Mouse (Mus musculus) forebrain, postnatal 0 days (tissue): ENCODE data around the gene Gsto2. TPM values are rescaled to one million over a fixed set of nuclear protein-coding genes. Genes with fewer than 3 reads are reported as not detected.
A peak's percentile ranks its signal among the peaks of the same experiment; 100 is the strongest.

Experiments
- ATAC-seq: fragments of 200-750 bp; cut with Nextera tagmentation; 2 replicates; pipeline ENCODE4 v1.8.0; 2017; ENCODE audit warnings: mild to moderate bottlenecking, moderate library complexity
- DNase-seq: peaks from one replicate; pipeline ENCODE4 v3.0.0-alpha.2; 2015
- H3K27ac ChIP-seq: fragments of 300-500 bp; sonication (generic); 2 replicates; pipeline ENCODE4 v1.5.1; 2014; ENCODE audit warnings: low read depth, mild to moderate bottlenecking, antibody characterized with exemption, low read length, moderate library complexity, mixed read lengths
- H3K27me3 ChIP-seq: fragments of 300-500 bp; sonication (generic); 2 replicates; pipeline ENCODE4 v1.6.1; 2014; ENCODE audit warnings: mild to moderate bottlenecking, low read length, mixed read lengths; ENCODE audit not compliant: insufficient read depth
- H3K36me3 ChIP-seq: fragments of 300-500 bp; sonication (generic); 2 replicates; pipeline ENCODE4 v1.6.1; 2014; ENCODE audit warnings: mild to moderate bottlenecking, moderate library complexity; ENCODE audit not compliant: insufficient read depth
- H3K4me1 ChIP-seq: fragments of 300-500 bp; sonication (generic); 2 replicates; pipeline ENCODE4 v1.6.1; 2014; ENCODE audit warnings: antibody characterized with exemption; ENCODE audit not compliant: insufficient read depth
- H3K4me2 ChIP-seq: fragments of 300-500 bp; sonication (generic); 2 replicates; pipeline ENCODE4 v1.6.1; 2014; ENCODE audit warnings: low read depth, mild to moderate bottlenecking, moderate library complexity
- H3K4me3 ChIP-seq: fragments of 300-500 bp; sonication (generic); 2 replicates; pipeline ENCODE4 v1.5.1; 2014; ENCODE audit warnings: low read depth, low read length, mixed read lengths
- H3K9ac ChIP-seq: fragments of 300-500 bp; sonication (generic); 2 replicates; pipeline ENCODE4 v1.6.1; 2014; ENCODE audit warnings: mild to moderate bottlenecking
- H3K9me3 ChIP-seq: fragments of 300-500 bp; sonication (generic); 2 replicates; pipeline ENCODE4 v1.6.1; 2016; ENCODE audit warnings: low read length
- CTCF ChIP-seq: sonication (generic); IDR thresholded peaks from 2 replicates; pipeline ENCODE4 v1.5.1; 2016; ENCODE audit warnings: antibody characterized with exemption, control low read depth, low read depth
- WGBS: fragments of 180-500 bp; shearing (Covaris S2); extraction: QIAGEN DNeasy Blood & Tissue Kit; methylation state at CpG from one replicate; pipeline ENCODE4 v1.1.7; 2014; 5-methylcytosine and 5-hydroxymethylcytosine counted together
- polyA plus RNA-seq: library from polyadenylated mRNA; unstranded; fragments of >200 nt; fragmentation: Nextera tagmentation; extraction: Ambion mirVana; gene quantifications from 2 replicates; pipeline ENCODE4 v1.2.1, GENCODE M21; 2015
- total RNA-seq: library from RNA; depleted of rRNA; stranded (reverse); fragments of >200 nt; gene quantifications from 2 replicates; pipeline ENCODE4 v1.2.3, GENCODE M21; 2014

Gsto2 gene
- total and polyA plus RNA-seq, 2 experiments from 2014 or later = 0.88 to 0.95 TPM

DNA sequence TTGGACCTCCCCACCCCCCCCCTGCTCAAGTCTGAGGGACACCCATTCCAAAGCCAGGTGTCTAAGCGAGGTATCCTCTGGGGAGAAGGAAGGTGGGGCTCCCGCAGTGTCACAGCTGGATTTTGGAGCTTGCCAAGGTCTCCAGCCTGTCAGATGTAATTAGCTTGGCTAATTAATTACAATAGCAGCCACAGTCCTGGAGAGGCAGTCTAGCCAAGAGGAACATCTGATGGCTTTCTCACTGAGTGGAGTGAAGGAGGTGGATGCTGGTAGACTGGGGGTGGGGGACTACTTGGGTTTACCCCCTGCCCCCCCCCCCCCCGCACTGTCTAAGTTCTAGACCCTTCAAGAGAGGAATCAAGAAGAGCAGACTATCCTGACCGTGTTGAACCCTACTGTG, 38.3 kb downstream of the Gsto2 start:
- no peak overlapping the region for H3K4me2 ChIP-seq
- H3K9me3 ChIP-seq = no peaks in the 10 kb centered on the region
- H3K27me3 ChIP-seq = no peaks in the 10 kb centered on the region
- H3K4me3 ChIP-seq = no peak overlapping the region
- H3K27ac ChIP-seq = no peak overlapping the region
- TF ChIP-seq CTCF = no peak
- no peak overlapping the region for H3K9ac ChIP-seq
- WGBS = 54% methylated on average over 4 of the region's 4 CpGs
- DNase-seq (no peak), ATAC-seq (peak; percentile 43)
- H3K36me3 ChIP-seq = no peaks in the 10 kb centered on the region
- H3K4me1 ChIP-seq = peaks cover 1% of the 10 kb centered on the region

- H3K4me3 ChIP-seq = no peak overlapping the region
- DNase-seq (no peak), ATAC-seq (no peak)
- H3K9ac ChIP-seq = no peak overlapping the region
- H3K27ac ChIP-seq = no peak overlapping the region
- no peak overlapping the region for H3K4me2 ChIP-seq
- peaks cover 5% of the 10 kb centered on the region for H3K4me1 ChIP-seq
- 72% methylated on average over 4 of the region's 4 CpGs for WGBS
- H3K36me3 ChIP-seq = no peaks in the 10 kb centered on the region
- H3K27me3 ChIP-seq = no peaks in the 10 kb centered on the region
- H3K9me3 ChIP-seq = no peaks in the 10 kb centered on the region
- no peak for TF ChIP-seq CTCF
These were observed 39.7 kb downstream of the Gsto2 start for GRCm38 (mm10) chr19:47905081-47905480.

DNA sequence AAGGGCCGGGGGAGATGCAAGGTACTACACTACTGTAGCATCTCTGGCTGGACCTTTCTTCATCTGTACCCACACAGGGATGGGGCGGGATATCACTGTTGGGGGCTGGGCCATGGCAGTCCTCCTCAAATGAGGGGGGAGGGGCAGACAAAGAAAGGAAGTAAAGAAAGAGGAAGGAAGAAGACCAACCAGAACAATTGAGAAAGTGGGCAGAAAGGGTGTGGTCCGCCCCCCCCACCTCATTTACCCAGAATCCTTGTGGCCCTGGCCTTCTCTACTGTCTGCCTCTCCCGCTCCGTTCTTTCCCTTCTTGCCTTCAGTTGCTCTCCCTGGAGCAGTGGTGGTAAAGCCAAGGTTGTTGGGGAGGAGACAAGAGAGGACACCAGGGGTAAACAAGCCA, 40.3 kb downstream of the Gsto2 start:
- WGBS = 92% methylated on average over 5 of the region's 5 CpGs
- DNase-seq (no peak), ATAC-seq (no peak)
- H3K9me3 ChIP-seq = no peaks in the 10 kb centered on the region
- H3K27ac ChIP-seq = no peak overlapping the region
- H3K4me1 ChIP-seq = peaks cover 8% of the 10 kb centered on the region
- H3K4me3 ChIP-seq = no peak overlapping the region
- H3K27me3 ChIP-seq = no peaks in the 10 kb centered on the region
- no peak overlapping the region for H3K4me2 ChIP-seq
- TF ChIP-seq CTCF = no peak
- no peaks in the 10 kb centered on the region for H3K36me3 ChIP-seq
- H3K9ac ChIP-seq = no peak overlapping the region

DNA sequence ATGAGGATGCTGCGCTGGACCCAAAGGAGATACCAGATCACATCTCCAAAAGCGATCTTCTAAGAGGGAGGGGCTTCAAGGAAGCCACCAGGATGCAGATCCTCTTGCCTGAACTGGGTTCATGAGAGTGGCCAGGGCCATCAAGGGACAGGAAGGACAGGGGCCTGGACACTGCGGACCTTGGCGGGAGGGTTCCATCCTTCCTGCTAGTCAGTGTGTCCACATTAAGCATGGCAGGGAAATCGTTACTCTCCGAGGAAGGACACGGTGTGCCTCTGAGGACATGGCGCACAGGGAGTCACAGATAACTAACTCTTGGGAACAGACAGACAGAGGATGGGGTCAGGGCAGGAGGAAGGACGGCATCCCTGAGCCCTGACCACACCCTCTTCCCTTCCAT, 42.3 kb downstream of the Gsto2 start:
- TF ChIP-seq CTCF = no peak
- ATAC-seq (no peak), DNase-seq (no peak)
- Histone ChIP-seq H3K9ac (no peak overlapping the region), H3K4me2 (no peak overlapping the region), H3K9me3 (no peaks in the 10 kb centered on the region), H3K36me3 (no peaks in the 10 kb centered on the region), H3K27ac (no peak overlapping the region), H3K27me3 (no peaks in the 10 kb centered on the region), H3K4me1 (peaks cover 8% of the 10 kb centered on the region), H3K4me3 (no peak overlapping the region)
- 94% methylated on average over 9 of the region's 9 CpGs for WGBS

GRCm38 (mm10) chr19:47908961-47909371, 43.6 kb downstream of the Gsto2 start:
- no peaks in the 10 kb centered on the region for H3K36me3 ChIP-seq
- DNase-seq (no peak), ATAC-seq (no peak; the same call in none of the 2 replicates)
- peak overlapping the region; percentile 50 for H3K4me2 ChIP-seq
- H3K9me3 ChIP-seq = no peaks in the 10 kb centered on the region
- H3K9ac ChIP-seq = peak overlapping the region; percentile 61; the same call in 1 of the 2 replicates
- no peak for TF ChIP-seq CTCF
- no peak overlapping the region for H3K4me3 ChIP-seq
- H3K27ac ChIP-seq = peak overlapping the region; percentile 85; the same call in 1 of the 2 replicates
- H3K4me1 ChIP-seq = peaks cover 8% of the 10 kb centered on the region; the same call in 1 of the 2 replicates
- H3K27me3 ChIP-seq = no peaks in the 10 kb centered on the region
- 23% methylated on average over 6 of the region's 6 CpGs for WGBS

DNA sequence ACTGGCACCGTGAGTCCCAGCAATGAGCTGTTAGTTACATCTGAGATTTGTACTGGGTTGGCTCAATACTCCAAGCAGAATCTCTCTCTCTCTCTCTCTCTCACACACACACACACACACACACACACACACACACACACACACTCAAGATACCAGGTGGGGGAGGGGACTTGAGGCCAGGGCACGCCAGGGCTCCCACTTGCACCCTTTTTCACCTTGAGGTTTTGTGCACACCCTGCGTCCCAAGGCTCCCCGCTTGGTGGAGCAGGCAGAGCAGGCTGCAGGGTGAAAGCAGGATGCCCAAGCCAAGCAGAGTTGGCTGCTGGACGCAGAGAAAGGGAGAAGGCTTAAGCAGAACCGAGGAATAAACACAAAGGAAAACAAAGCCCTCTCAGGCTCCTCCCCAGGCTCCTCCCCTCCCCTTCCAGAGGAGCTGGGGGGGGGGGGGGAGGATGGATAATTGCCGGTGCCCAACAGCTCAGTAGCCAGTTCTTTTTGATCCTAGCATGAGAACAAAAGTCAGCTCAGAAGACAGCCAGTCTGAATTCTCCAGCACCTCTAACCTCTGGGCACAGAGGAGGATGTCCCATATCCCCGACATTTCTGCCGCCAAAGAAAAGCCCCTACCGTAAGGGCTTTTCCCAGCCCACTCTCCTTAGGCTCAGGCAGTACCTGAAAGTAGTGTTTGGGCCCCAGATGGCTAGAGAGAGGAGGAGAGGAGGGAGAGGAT, 44.2 kb downstream of the Gsto2 start:
- Histone ChIP-seq H3K27me3 (no peaks in the 10 kb centered on the region), H3K36me3 (no peaks in the 10 kb centered on the region), H3K4me3 (peak overlapping the region; percentile 23), H3K4me2 (peak overlapping the region; percentile 50), H3K27ac (peak overlapping the region; percentile 85), H3K9me3 (no peaks in the 10 kb centered on the region), H3K9ac (peak overlapping the region; percentile 61), H3K4me1 (peaks cover 8% of the 10 kb centered on the region; the same call in 1 of the 2 replicates)
- WGBS = under 1% methylated on average over 10 of the region's 10 CpGs
- DNase-seq (peak; percentile 74), ATAC-seq (peak; percentile 88)
- TF ChIP-seq CTCF = no peak; the same call in 1 of the 2 replicates

DNA sequence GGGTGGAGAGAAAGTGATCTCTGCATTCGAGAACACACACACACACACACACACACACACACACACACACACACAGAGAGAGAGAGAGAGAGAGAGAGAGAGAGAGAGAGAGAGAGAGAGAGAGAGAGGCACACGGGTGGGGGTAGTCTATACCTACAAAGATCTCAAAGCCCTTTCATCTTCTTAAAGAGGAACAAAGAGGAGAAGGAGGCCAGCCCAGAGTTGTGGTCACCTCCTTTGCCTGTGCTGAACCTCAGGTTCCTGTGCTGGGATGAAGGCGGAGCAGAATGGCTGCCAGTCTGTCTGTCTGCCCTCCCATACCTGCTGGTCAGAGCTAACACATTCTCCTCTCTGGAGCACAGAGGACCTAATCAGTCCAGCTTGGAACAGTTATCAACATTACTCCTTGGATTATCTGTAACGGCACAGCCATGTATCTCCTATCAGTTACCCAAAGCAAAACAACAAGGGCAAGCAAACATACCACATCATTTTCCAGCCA, 44.8 kb downstream of the Gsto2 start:
- peak overlapping the region; percentile 61; the same call in 1 of the 2 replicates for H3K9ac ChIP-seq
- ATAC-seq = no peak
- H3K4me3 ChIP-seq = peak overlapping the region; percentile 23
- TF ChIP-seq CTCF = no peak
- H3K36me3 ChIP-seq = no peaks in the 10 kb centered on the region
- WGBS = 31% methylated on average over 4 of the region's 4 CpGs
- DNase-seq = peak; percentile 27
- no peaks in the 10 kb centered on the region for H3K27me3 ChIP-seq
- peak overlapping the region; percentile 85 for H3K27ac ChIP-seq
- no peaks in the 10 kb centered on the region for H3K9me3 ChIP-seq
- H3K4me2 ChIP-seq = peak overlapping the region; percentile 50
- peaks cover 8% of the 10 kb centered on the region; the same call in 1 of the 2 replicates for H3K4me1 ChIP-seq
